ENCODE assay signal across 9 mouse cellular contexts in genomic region chr9:44882981-44883569, GRCm38 (mm10). TPM values are rescaled to one million over a fixed set of nuclear protein-coding genes. Genes with fewer than 3 reads are reported as not detected.
DNase-seq lines count a peak whose midpoint lies in the region; ATAC-seq and TF ChIP-seq lines count a peak whose summit lies in the region.
"Had no signal": no experiment of that assay in that cellular context is flagged by ENCODE, and none has a peak within 500 bp of the region (broad histone marks: within the 10 kb centered on the region; RNA-seq: fewer than 3 reads in every experiment).

No protein-coding gene starts in this region.

- H3K9ac ChIP-seq in heart, adult 2 months (ENCODE audit: low read depth, low read length): no peak overlapping the region
- peak overlapping the region; percentile 85 for H3K9ac ChIP-seq in hindbrain, embryonic 15.5 days
- H3K9ac ChIP-seq in limb, embryonic 11.5 days (ENCODE audit: low read length): peak overlapping the region; percentile 73; the same call in 1 of the 2 replicates
- H3K9ac ChIP-seq in neural tube, embryonic 15.5 days (replicated peaks): peak overlapping the region; percentile 94

- peak overlapping the region; percentile 68 for H3K4me3 ChIP-seq in heart, adult 2 months
- H3K4me3 ChIP-seq in cortical plate, adult 2 months (ENCODE audit: insufficient read depth, low read length): peak overlapping the region; percentile 61
- H3K4me3 ChIP-seq in hindbrain, embryonic 15.5 days: peak overlapping the region; percentile 92
- H3K4me3 ChIP-seq in limb, embryonic 11.5 days (ENCODE audit: low read depth, low read length): peak overlapping the region; percentile 99
- peak overlapping the region; percentile 68 for H3K4me3 ChIP-seq in neural tube, embryonic 15.5 days (replicated peaks)

- no peak overlapping the region; the same call in 1 of the 2 replicates for H3K27ac ChIP-seq in heart, adult 2 months
- H3K27ac ChIP-seq in cortical plate, adult 2 months (ENCODE audit: insufficient read depth, low read length): no peak overlapping the region
- peak overlapping the region; percentile 100 for H3K27ac ChIP-seq in hindbrain, embryonic 15.5 days (replicated peaks)
- peak overlapping the region; percentile 95; the same call in 1 of the 2 replicates for H3K27ac ChIP-seq in limb, embryonic 11.5 days (replicated peaks; ENCODE audit: low read depth, low read length)
- peak overlapping the region; percentile 100 for H3K27ac ChIP-seq in neural tube, embryonic 15.5 days (replicated peaks)

- H3K27me3 ChIP-seq in heart, adult 2 months (ENCODE audit: control insufficient read depth, insufficient read depth, low read length): no peaks in the 10 kb centered on the region
- H3K27me3 ChIP-seq in hindbrain, embryonic 15.5 days: no peaks in the 10 kb centered on the region
- no peaks in the 10 kb centered on the region for H3K27me3 ChIP-seq in limb, embryonic 11.5 days (ENCODE audit: control insufficient read depth, insufficient read depth, low read length)
- no peaks in the 10 kb centered on the region for H3K27me3 ChIP-seq in neural tube, embryonic 15.5 days (replicated peaks)
- H3K27me3 ChIP-seq: Patski had no signal

- peaks cover 3% of the 10 kb centered on the region for H3K4me1 ChIP-seq in heart, adult 2 months (ENCODE audit: control insufficient read depth, insufficient read depth, low read length)
- H3K4me1 ChIP-seq in cortical plate, adult 2 months (ENCODE audit: control insufficient read depth, insufficient read depth, low read length): peaks cover 1% of the 10 kb centered on the region; the same call in 1 of the 2 replicates
- peaks cover 25% of the 10 kb centered on the region for H3K4me1 ChIP-seq in hindbrain, embryonic 15.5 days (replicated peaks)
- peaks cover 9% of the 10 kb centered on the region for H3K4me1 ChIP-seq in limb, embryonic 11.5 days (ENCODE audit: control insufficient read depth, insufficient read depth, low read length)
- H3K4me1 ChIP-seq in neural tube, embryonic 15.5 days: peaks cover 23% of the 10 kb centered on the region

- no peak for TF ChIP-seq POLR2A in heart, adult 2 months (IDR thresholded peaks at IDR 0.05; ENCODE audit: insufficient read depth, low read depth, low read length)
- TF ChIP-seq POLR2A in cortical plate, adult 2 months (IDR thresholded peaks at IDR 0.05; ENCODE audit: extremely low read depth, insufficient read depth, low read length): no peak

- H3K36me3 ChIP-seq in heart, adult 2 months (ENCODE audit: control insufficient read depth, insufficient read depth, low read length): peaks cover 6% of the 10 kb centered on the region
- no peaks in the 10 kb centered on the region for H3K36me3 ChIP-seq in hindbrain, embryonic 15.5 days
- no peaks in the 10 kb centered on the region for H3K36me3 ChIP-seq in limb, embryonic 11.5 days (ENCODE audit: control insufficient read depth, insufficient read depth, low read length)
- no peaks in the 10 kb centered on the region for H3K36me3 ChIP-seq in neural tube, embryonic 15.5 days

- peak; percentile 52 for ATAC-seq in hindbrain, embryonic 15.5 days (ENCODE audit: low FRiP score, low read depth)
- ATAC-seq in limb, embryonic 11.5 days (ENCODE audit: insufficient number of reproducible peaks, low FRiP score, low TSS enrichment, low read depth): no peak; the same call in 1 of the 2 replicates
- ATAC-seq in neural tube, embryonic 15.5 days (ENCODE audit: low FRiP score): peak; percentile 41

- peak overlapping the region; percentile 91 for H3K4me2 ChIP-seq in hindbrain, embryonic 15.5 days
- peak overlapping the region; percentile 77 for H3K4me2 ChIP-seq in limb, embryonic 11.5 days (ENCODE audit: low read depth, severe bottlenecking)
- H3K4me2 ChIP-seq in neural tube, embryonic 15.5 days: peak overlapping the region; percentile 75

- DNase-seq in heart, adult 2 months: no peak
- DNase-seq in heart, postnatal 14 days: no peak
- DNase-seq in CD4-positive helper T cell, adult 2 months (ENCODE audit: low read depth, low spot score): peak; percentile 54
- DNase-seq in limb, embryonic 11.5 days (ENCODE audit: low spot score): no peak
- DNase-seq in adrenal gland, postnatal 4 days (ENCODE audit: low spot score in 2 of 2): no peak

- peaks cover 5% of the 10 kb centered on the region for H3K79me2 ChIP-seq in heart, adult 2 months (replicated peaks; ENCODE audit: control insufficient read depth, insufficient read depth, low read length)

- TF ChIP-seq EP300 in heart, adult 2 months (IDR thresholded peaks at IDR 0.05; ENCODE audit: insufficient read depth, low read depth, low read length): no peak

- intact Hi-C loops in heart, adult 2 months (cut with DNase I): loop anchor here (5.0 kb wide), 2 partner anchors 84 to 111 kb away; partner anchors contain the start of gene Ube4a
- intact Hi-C loops in heart, postnatal 14 days (cut with DNase I): no loop called here

- 3% methylated on average over 21 of the region's 21 CpGs for WGBS in heart, adult 2 months
- 0% methylated on average over 21 of the region's 21 CpGs for WGBS in hindbrain, embryonic 15.5 days
- under 1% methylated on average over 21 of the region's 21 CpGs for WGBS in limb, embryonic 11.5 days
- WGBS in neural tube, embryonic 15.5 days: under 1% methylated on average over 21 of the region's 21 CpGs

- TF ChIP-seq CTCF in heart, adult 2 months (IDR thresholded peaks at IDR 0.05): no peak
- 0 out of 2 replicates have a peak, but pooled peaks have one; percentile 0 for TF ChIP-seq CTCF in cortical plate, adult 2 months (IDR thresholded peaks at IDR 0.05; ENCODE audit: extremely low read depth, insufficient read depth, low read length)

- no peaks in the 10 kb centered on the region for H3K9me3 ChIP-seq in hindbrain, embryonic 15.5 days
- H3K9me3 ChIP-seq in limb, embryonic 11.5 days (ENCODE audit: control insufficient read depth, low read length): no peaks in the 10 kb centered on the region
- no peaks in the 10 kb centered on the region for H3K9me3 ChIP-seq in neural tube, embryonic 15.5 days (replicated peaks)

RNA-seq across cellular contexts. Expression of gene Kmt2a, which starts 2.0 kb away (rescaled TPM):
- 10 to 100 TPM; 25.7 to 25.9 TPM for total RNA-seq in heart, adult 2 months (2021)
- polyA plus RNA-seq in heart, adult 2 months (2012; rRNA removed): 11.8 and 12.9 TPM in 2 replicates
- 10 to 100 TPM; 29.2 to 31.5 TPM for total RNA-seq in heart, postnatal 14 days (2021)
- polyA plus RNA-seq in cortical plate, adult 2 months (2012; rRNA removed): 28.3 and 28.6 TPM in 2 replicates
- polyA plus RNA-seq in hindbrain, embryonic 15.5 days (2015; fragmentation: Nextera tagmentation; extraction: Ambion mirVana): 23.2 and 25.9 TPM in 2 replicates
- polyA plus RNA-seq in limb, embryonic 11.5 days (2014; fragmentation: Nextera tagmentation; extraction: Ambion mirVana): 13.7 and 14.8 TPM in 2 replicates
- 20.3 and 23.3 TPM in 2 replicates for polyA plus RNA-seq in neural tube, embryonic 15.5 days (2015; fragmentation: Nextera tagmentation; extraction: Ambion mirVana)
- 10 to 100 TPM; 38.2 to 40.3 TPM for total RNA-seq in adrenal gland, postnatal 4 days (2021)

RNA-seq across cellular contexts. Expression of gene Atp5l, which starts 37.5 kb away (rescaled TPM):
- total RNA-seq in heart, adult 2 months (2021): 1,000 to 10,000 TPM; 1,478 to 1,698 TPM
- polyA plus RNA-seq in heart, adult 2 months (2012; rRNA removed): 1,092 and 1,784 TPM in 2 replicates
- 1,000 to 10,000 TPM; 1,504 to 1,510 TPM for total RNA-seq in heart, postnatal 14 days (2021)
- polyA plus RNA-seq in cortical plate, adult 2 months (2012; rRNA removed): 755 and 827 TPM in 2 replicates
- polyA plus RNA-seq in hindbrain, embryonic 15.5 days (2015; fragmentation: Nextera tagmentation; extraction: Ambion mirVana): 802 and 842 TPM in 2 replicates
- 574 and 614 TPM in 2 replicates for polyA plus RNA-seq in limb, embryonic 11.5 days (2014; fragmentation: Nextera tagmentation; extraction: Ambion mirVana)
- 830 and 890 TPM in 2 replicates for polyA plus RNA-seq in neural tube, embryonic 15.5 days (2015; fragmentation: Nextera tagmentation; extraction: Ambion mirVana)
- 100 to 1,000 TPM; 458 to 535 TPM for total RNA-seq in adrenal gland, postnatal 4 days (2021)

Comparison
In these comparisons a context has a peak if more than half of its experiments do, and no peak if none do; other contexts are left out.
1. H3K27ac ChIP-seq: peak in hindbrain, embryonic 15.5 days (single experiment), limb, embryonic 11.5 days (single experiment) and neural tube, embryonic 15.5 days (single experiment); none in heart, adult 2 months (single experiment) and cortical plate, adult 2 months (single experiment).
2. Peak in every context shown above with its lines, with median percentiles within 50 percentile points of each other: H3K4me3 ChIP-seq and H3K4me2 ChIP-seq.